Mouse (Mus musculus): ENCODE measurements around the gene A430078G23Rik.

GRCm38 (mm10) chr8:3392293-3392692, 39.1 kb downstream of the A430078G23Rik start:
- TF ChIP-seq POLR2A (IDR thresholded peaks at IDR 0.05; ENCODE audit: borderline replicate concordance, extremely low read depth, low read depth, low read length) (no peak), CTCF (IDR thresholded peaks at IDR 0.05; ENCODE audit: insufficient read depth, low read length) (no peak)

Measured in lung, adult 2 months (tissue).